Mouse (Mus musculus) limb, embryonic 11.5 days (tissue): ENCODE measurements around the gene Gm13124. TPM values are rescaled to one million over a fixed set of nuclear protein-coding genes. Genes with fewer than 3 reads are reported as not detected.
"Not testable (repeated sequence)": the region's sequence is repeated elsewhere in the genome, so short reads cannot be mapped to it uniquely, and the experiment has no call there.

Source experiments
- ATAC-seq: fragments of 200-750 bp; cut with Nextera tagmentation; 2 replicates; pipeline ENCODE4 v1.8.0; 2017; ENCODE audit warnings: low read depth; ENCODE audit not compliant: insufficient number of reproducible peaks, low FRiP score, low TSS enrichment
- DNase-seq: peaks from one replicate; pipeline ENCODE4 v3.0.0-alpha.2; 2015; ENCODE audit warnings: low spot score
- H3K27ac ChIP-seq: fragments of 300-500 bp; sonication (generic); replicated peaks from 2 replicates; pipeline ENCODE4 v1.5.1; 2014; ENCODE audit warnings: low read depth, mild to moderate bottlenecking, low read length
- H3K27me3 ChIP-seq: fragments of 300-500 bp; sonication (generic); 2 replicates; pipeline ENCODE4 v1.6.1; 2014; ENCODE audit warnings: mild to moderate bottlenecking, low read length, mixed read lengths; ENCODE audit not compliant: control insufficient read depth, insufficient read depth
- H3K36me3 ChIP-seq: fragments of 300-500 bp; sonication (generic); 2 replicates; pipeline ENCODE4 v1.6.1; 2014; ENCODE audit warnings: mild to moderate bottlenecking, low read length, moderate library complexity, mixed read lengths; ENCODE audit not compliant: control insufficient read depth, insufficient read depth
- H3K4me1 ChIP-seq: fragments of 300-500 bp; sonication (generic); 2 replicates; pipeline ENCODE4 v1.6.1; 2014; ENCODE audit warnings: low read length, mixed read lengths; ENCODE audit not compliant: control insufficient read depth, insufficient read depth
- H3K4me2 ChIP-seq: fragments of 300-500 bp; sonication (generic); 2 replicates; pipeline ENCODE4 v1.6.1; 2014; ENCODE audit warnings: low read depth, mild to moderate bottlenecking, moderate library complexity; ENCODE audit not compliant: severe bottlenecking
- H3K4me3 ChIP-seq: fragments of 300-500 bp; sonication (generic); 2 replicates; pipeline ENCODE4 v1.5.1; 2014; ENCODE audit warnings: low read depth, low read length
- H3K9ac ChIP-seq: fragments of 300-500 bp; sonication (generic); 2 replicates; pipeline ENCODE4 v1.6.1; 2014; ENCODE audit warnings: mild to moderate bottlenecking, low read length
- H3K9me3 ChIP-seq: fragments of 300-500 bp; sonication (generic); 2 replicates; pipeline ENCODE4 v1.6.1; 2016; ENCODE audit warnings: low read length; ENCODE audit not compliant: control insufficient read depth
- WGBS: fragments of 180-500 bp; shearing (Covaris S2); extraction: QIAGEN DNeasy Blood & Tissue Kit; methylation state at CpG from one replicate; pipeline ENCODE4 v1.1.7; 2014; 5-methylcytosine and 5-hydroxymethylcytosine counted together
- polyA plus RNA-seq: library from polyadenylated mRNA; unstranded; fragments of >200 nt; fragmentation: Nextera tagmentation; extraction: Ambion mirVana; gene quantifications from 2 replicates; pipeline ENCODE4 v1.2.1, GENCODE M21; 2014

The Gm13124 gene
- polyA plus RNA-seq = not detected in 2 replicates

GRCm38 (mm10) chr4:144565034-144565433, at the start of gene Gm13124:
Gene Gm13124, minus strand, starts transcription at chr4:144565134.
- H3K9me3 ChIP-seq = peaks cover 2% of the 10 kb centered on the region; the same call in 1 of the 2 replicates
- no peak within 1 kb of the TSS for H3K27ac ChIP-seq
- H3K4me2 ChIP-seq = no peak within 1 kb of the TSS
- H3K36me3 ChIP-seq = no peaks in the 10 kb centered on the region
- ATAC-seq (no peak), DNase-seq (no peak)
- no peaks in the 10 kb centered on the region for H3K4me1 ChIP-seq
- no peaks in the 10 kb centered on the region for H3K27me3 ChIP-seq
- no peak within 1 kb of the TSS for H3K4me3 ChIP-seq
- no peak within 1 kb of the TSS for H3K9ac ChIP-seq
- WGBS = 88% methylated on average over 1 of the region's 1 CpGs

- H3K9ac ChIP-seq = no peak overlapping the region
- no peaks in the 10 kb centered on the region for H3K4me1 ChIP-seq
- H3K36me3 ChIP-seq = no peaks in the 10 kb centered on the region
- ATAC-seq (no peak), DNase-seq (no peak)
- no peaks in the 10 kb centered on the region for H3K9me3 ChIP-seq
- no peak overlapping the region for H3K27ac ChIP-seq
- H3K27me3 ChIP-seq = no peaks in the 10 kb centered on the region
- 80% methylated on average over 1 of the region's 1 CpGs for WGBS
- no peak overlapping the region for H3K4me2 ChIP-seq
- no peak overlapping the region for H3K4me3 ChIP-seq
Observed at GRCm38 (mm10) chr4:144614586-144614985, 49.7 kb upstream of the Gm13124 start.

GRCm38 (mm10) chr4:144613407-144613806, 48.5 kb upstream of the Gm13124 start, which contains the start of gene Aadacl4:
Gene Aadacl4, plus strand, starts transcription at chr4:144613707.
- no peak within 1 kb of the TSS for H3K4me3 ChIP-seq
- H3K36me3 ChIP-seq = no peaks in the 10 kb centered on the region
- H3K27me3 ChIP-seq = no peaks in the 10 kb centered on the region
- H3K4me2 ChIP-seq = no peak within 1 kb of the TSS
- no peaks in the 10 kb centered on the region for H3K9me3 ChIP-seq
- no peak within 1 kb of the TSS for H3K9ac ChIP-seq
- ATAC-seq = no peak
- H3K4me1 ChIP-seq = no peaks in the 10 kb centered on the region
- H3K27ac ChIP-seq = no peak within 1 kb of the TSS
- DNase-seq = no peak
- 56% methylated on average over 1 of the region's 1 CpGs for WGBS

DNA sequence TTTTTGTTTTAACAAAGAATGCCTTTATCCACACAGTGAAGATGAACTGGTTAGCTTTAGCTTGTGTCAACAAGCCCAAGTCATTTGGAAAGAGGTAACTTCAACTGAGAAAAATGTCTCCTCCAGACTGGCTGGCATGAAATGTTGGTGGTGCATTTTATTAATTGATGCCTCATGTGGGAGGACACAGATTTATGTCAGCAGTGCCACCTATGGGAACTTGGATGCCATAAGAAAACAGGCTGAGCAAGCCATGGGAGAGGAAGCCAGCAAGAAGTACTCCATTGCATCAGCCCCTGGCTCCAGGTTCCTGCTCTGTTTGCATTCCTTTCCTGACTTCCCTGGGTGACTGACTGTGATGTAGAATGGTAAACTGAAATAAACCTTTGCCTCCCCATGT, 27.9 kb upstream of the Gm13124 start:
- H3K9ac ChIP-seq = no peak overlapping the region
- no peaks in the 10 kb centered on the region for H3K4me1 ChIP-seq
- H3K27me3 ChIP-seq = no peaks in the 10 kb centered on the region
- DNase-seq (no peak), ATAC-seq (no peak)
- H3K4me3 ChIP-seq = no peak overlapping the region
- no peaks in the 10 kb centered on the region for H3K36me3 ChIP-seq
- no peaks in the 10 kb centered on the region for H3K9me3 ChIP-seq
- H3K4me2 ChIP-seq = no peak overlapping the region
- H3K27ac ChIP-seq = no peak overlapping the region

DNA sequence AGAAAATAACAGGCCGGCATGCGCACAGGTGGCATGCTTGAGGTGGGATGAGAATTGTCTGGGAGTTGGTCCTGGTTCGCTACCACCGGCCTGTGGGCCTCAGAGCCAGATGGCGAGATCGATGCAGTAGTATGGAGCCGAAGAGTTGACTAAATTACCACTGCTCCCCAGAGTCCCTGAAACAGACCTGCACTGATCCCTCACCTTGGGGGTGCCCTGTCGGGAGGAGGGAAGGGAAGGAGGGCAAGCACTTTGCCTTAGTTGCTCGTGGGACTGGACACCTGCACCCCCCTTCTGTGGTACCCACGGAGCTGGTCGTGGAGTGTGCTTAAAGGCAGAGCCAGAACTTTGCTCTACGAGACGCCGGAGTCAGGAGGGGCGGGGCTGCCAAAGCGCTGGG, 21.3 kb upstream of the Gm13124 start:
- not testable (repeated sequence) for H3K27ac ChIP-seq, H3K9me3 ChIP-seq, H3K9ac ChIP-seq, ATAC-seq, H3K36me3 ChIP-seq, H3K4me3 ChIP-seq, H3K4me1 ChIP-seq, H3K27me3 ChIP-seq, DNase-seq, H3K4me2 ChIP-seq
- 83% methylated on average over 12 of the region's 16 CpGs for WGBS

DNA sequence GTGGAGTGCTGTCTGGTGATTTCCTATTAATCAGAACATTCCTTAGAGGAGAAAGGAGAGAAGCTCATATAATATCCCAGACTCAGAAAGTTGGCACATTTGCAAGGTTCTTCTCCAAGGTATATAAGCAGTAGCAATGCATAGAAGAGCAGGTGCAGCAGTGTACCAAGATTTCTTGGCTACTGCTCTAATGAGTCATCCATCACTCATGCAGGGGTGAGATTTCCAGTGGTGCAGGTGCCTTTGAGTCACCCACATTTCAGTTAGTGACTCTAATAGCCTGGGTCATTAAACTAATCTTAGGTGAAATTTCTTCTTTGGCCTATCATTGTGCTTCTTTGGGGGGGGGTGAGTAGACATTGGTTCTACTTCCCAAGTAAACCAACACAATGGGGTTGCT, 2.8 kb upstream of the Gm13124 start:
- Histone ChIP-seq H3K4me3 (no peak overlapping the region), H3K9me3 (0 out of 2 replicates have a peak, but pooled peaks cover 2% of the 10 kb centered on the region), H3K36me3 (no peaks in the 10 kb centered on the region), H3K9ac (no peak overlapping the region), H3K27ac (no peak overlapping the region), H3K4me2 (no peak overlapping the region), H3K27me3 (no peaks in the 10 kb centered on the region), H3K4me1 (no peaks in the 10 kb centered on the region)
- ATAC-seq = no peak
- DNase-seq = no peak

- 47% methylated on average over 2 of the region's 2 CpGs for WGBS
- Histone ChIP-seq H3K9ac (no peak overlapping the region), H3K4me1 (no peaks in the 10 kb centered on the region), H3K4me3 (no peak overlapping the region), H3K4me2 (no peak overlapping the region), H3K36me3 (no peaks in the 10 kb centered on the region), H3K9me3 (peaks cover 2% of the 10 kb centered on the region; the same call in 1 of the 2 replicates), H3K27me3 (no peaks in the 10 kb centered on the region), H3K27ac (no peak overlapping the region)
- DNase-seq (no peak), ATAC-seq (no peak)
Observed at GRCm38 (mm10) chr4:144561205-144561604, 3.7 kb downstream of the Gm13124 start.

DNA sequence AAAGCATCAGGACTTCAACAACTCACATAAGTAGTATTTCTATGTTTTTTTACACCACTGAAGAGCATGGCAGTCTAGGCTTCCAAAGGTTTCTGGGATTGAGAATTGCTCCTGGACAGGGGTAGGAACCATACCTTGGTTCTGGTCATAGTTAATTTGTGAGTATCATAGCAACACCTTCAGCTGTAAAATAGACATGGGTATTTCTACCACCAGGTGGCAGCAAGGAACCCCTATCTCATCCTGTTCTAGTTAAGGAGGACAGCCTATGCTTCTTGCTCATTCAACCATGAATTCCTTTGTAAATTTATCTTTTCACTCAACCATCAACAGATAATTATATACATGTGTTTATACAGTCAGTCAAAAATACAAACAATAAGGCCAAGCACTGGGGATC, 5.1 kb downstream of the Gm13124 start:
- no peak for ATAC-seq
- no peak overlapping the region for H3K4me2 ChIP-seq
- H3K9ac ChIP-seq = no peak overlapping the region
- H3K27ac ChIP-seq = no peak overlapping the region
- no peaks in the 10 kb centered on the region; the same call in 1 of the 2 replicates for H3K9me3 ChIP-seq
- no peak for DNase-seq
- H3K4me3 ChIP-seq = no peak overlapping the region
- no peaks in the 10 kb centered on the region for H3K27me3 ChIP-seq
- H3K36me3 ChIP-seq = no peaks in the 10 kb centered on the region
- no peaks in the 10 kb centered on the region for H3K4me1 ChIP-seq

- H3K27ac ChIP-seq = no peak overlapping the region
- H3K9ac ChIP-seq = no peak overlapping the region
- H3K9me3 ChIP-seq = no peaks in the 10 kb centered on the region; the same call in 1 of the 2 replicates
- no peaks in the 10 kb centered on the region for H3K36me3 ChIP-seq
- DNase-seq (no peak), ATAC-seq (no peak)
- no peaks in the 10 kb centered on the region for H3K4me1 ChIP-seq
- H3K27me3 ChIP-seq = no peaks in the 10 kb centered on the region
- H3K4me3 ChIP-seq = no peak overlapping the region
- H3K4me2 ChIP-seq = no peak overlapping the region
Observed at GRCm38 (mm10) chr4:144551156-144551555, 13.8 kb downstream of the Gm13124 start.
